Mouse (Mus musculus) MEL (cell line): ENCODE results near the gene Pde6d. TPM values are rescaled to one million over a fixed set of nuclear protein-coding genes. Genes with fewer than 3 reads are reported as not detected.
A peak's percentile ranks its signal among the peaks of the same experiment; 100 is the strongest.

ENCODE experiments used
- DNase-seq: peaks from one replicate; pipeline ENCODE4 v3.0.0; 2011; ENCODE audit warnings: low read depth, low spot score
- H3K27ac ChIP-seq: 2 replicates; pipeline ENCODE4 v1.5.1; 2012; ENCODE audit warnings: low read depth, mild to moderate bottlenecking, control low read depth, low read length, moderate library complexity; ENCODE audit not compliant: control insufficient read depth
- H3K27me3 ChIP-seq, 2 experiments: fragments of 150-350 bp in 1 of 2; sonication (generic) in 1 of 2; 2 replicates each; pipeline ENCODE4 v1.6.1; 2012; ENCODE audit warnings: low read length in 2 of 2, mild to moderate bottlenecking in 2 of 2, improper control_type of control experiment in 1 of 2, moderate library complexity in 1 of 2; ENCODE audit not compliant: insufficient read depth in 2 of 2, control insufficient read depth in 1 of 2
- H3K36me3 ChIP-seq, 2 experiments: 2 replicates each; pipeline ENCODE4 v1.6.1; 2012 to 2014; ENCODE audit warnings: low read length in 2 of 2, improper control_type of control experiment in 1 of 2, inconsistent platforms in 1 of 2, mild to moderate bottlenecking in 1 of 2; ENCODE audit not compliant: insufficient read depth in 2 of 2, control insufficient read depth in 1 of 2
- H3K4me1 ChIP-seq, 2 experiments: fragments of 150-350 bp in 1 of 2; sonication (generic) in 1 of 2; 2 replicates each; pipeline ENCODE4 v1.6.1; 2012; ENCODE audit warnings: low read length in 2 of 2, improper control_type of control experiment in 1 of 2, mild to moderate bottlenecking in 1 of 2; ENCODE audit not compliant: insufficient read depth in 2 of 2, control insufficient read depth in 1 of 2
- H3K4me3 ChIP-seq, 2 experiments: fragments of 150-350 bp in 1 of 2; sonication (generic) in 1 of 2; 2 replicates each; pipeline ENCODE4 v1.5.1; 2012; ENCODE audit warnings: low read depth in 2 of 2, low read length in 2 of 2, mild to moderate bottlenecking in 2 of 2, moderate library complexity in 2 of 2, control low read depth in 1 of 2, improper control_type of control experiment in 1 of 2; ENCODE audit not compliant: control insufficient read depth in 1 of 2, insufficient read depth in 1 of 2
- H3K79me2 ChIP-seq: 2 replicates; pipeline ENCODE4 v1.6.1; 2012; ENCODE audit warnings: mild to moderate bottlenecking, low read length, moderate library complexity; ENCODE audit not compliant: control insufficient read depth, poor library complexity, insufficient read depth
- H3K9ac ChIP-seq: 2 replicates; pipeline ENCODE4 v1.6.1; 2012; ENCODE audit warnings: low read depth, mild to moderate bottlenecking, control low read depth, low read length, moderate library complexity; ENCODE audit not compliant: control insufficient read depth, poor library complexity, severe bottlenecking
- H3K9me3 ChIP-seq: fragments of 150-350 bp; sonication (generic); replicated peaks from 2 replicates; pipeline ENCODE4 v1.6.1; 2012; ENCODE audit warnings: mild to moderate bottlenecking, low read length, improper control_type of control experiment, moderate library complexity; ENCODE audit not compliant: insufficient read depth
- CHD1 ChIP-seq: IDR thresholded peaks from 2 replicates; pipeline ENCODE4 v1.6.1; 2012; ENCODE audit warnings: low read depth, mild to moderate bottlenecking, inconsistent platforms, low read length, improper control_type of control experiment
- CHD2 ChIP-seq: IDR thresholded peaks from 2 replicates; pipeline ENCODE4 v1.6.1; 2011; ENCODE audit warnings: low read length, improper control_type of control experiment
- CTCF ChIP-seq, 3 experiments: IDR thresholded peaks in 2 of 3; conservative IDR thresholded peaks in 1 of 3; 2 replicates each; pipeline ENCODE4 v1.5.1; 2011 to 2012; ENCODE audit warnings: low read length in 3 of 3, low read depth in 2 of 3, mild to moderate bottlenecking in 2 of 3, improper control_type of control experiment in 1 of 3, inconsistent platforms in 1 of 3, mixed read lengths in 1 of 3, moderate library complexity in 1 of 3; ENCODE audit not compliant: control insufficient read depth in 1 of 3, insufficient read depth in 1 of 3, poor library complexity in 1 of 3, severe bottlenecking in 1 of 3
- E2F4 ChIP-seq: IDR thresholded peaks from 2 replicates; pipeline ENCODE4 v1.6.1; 2011; ENCODE audit warnings: low read depth, low read length, improper control_type of control experiment, borderline replicate concordance
- ELF1 ChIP-seq: IDR thresholded peaks from 2 replicates; pipeline ENCODE4 v1.6.1; 2014; ENCODE audit warnings: low read depth, mild to moderate bottlenecking, inconsistent platforms, low read length, improper control_type of control experiment, moderate library complexity
- ETS1 ChIP-seq: IDR thresholded peaks from 2 replicates; pipeline ENCODE4 v1.6.1; 2012; ENCODE audit warnings: low read depth, mild to moderate bottlenecking, inconsistent platforms, low read length, improper control_type of control experiment, moderate library complexity
- GABPA ChIP-seq: IDR thresholded peaks from 2 replicates; pipeline ENCODE4 v1.6.1; 2012; ENCODE audit warnings: low read depth, mild to moderate bottlenecking, inconsistent platforms, low read length, improper control_type of control experiment, moderate library complexity
- GATA1 ChIP-seq: IDR thresholded peaks from 2 replicates; pipeline ENCODE4 v1.6.1; 2011; ENCODE audit warnings: low read depth, low read length, improper control_type of control experiment
- HCFC1 ChIP-seq: IDR thresholded peaks from 2 replicates; pipeline ENCODE4 v1.6.1; 2012; ENCODE audit warnings: low read depth, mild to moderate bottlenecking, inconsistent platforms, low read length, improper control_type of control experiment, moderate library complexity
- JUND ChIP-seq: IDR thresholded peaks from 2 replicates; pipeline ENCODE4 v1.6.1; 2011; ENCODE audit warnings: low read depth, mild to moderate bottlenecking, improper control_type of control experiment, low read length
- MAFK ChIP-seq: IDR thresholded peaks from 2 replicates; pipeline ENCODE4 v1.6.1; 2011; ENCODE audit warnings: low read depth, mild to moderate bottlenecking, low read length, improper control_type of control experiment, borderline replicate concordance
- MEF2A ChIP-seq: IDR thresholded peaks from 2 replicates; pipeline ENCODE4 v1.6.1; 2014; ENCODE audit warnings: low read depth, mild to moderate bottlenecking, inconsistent platforms, low read length, improper control_type of control experiment; ENCODE audit not compliant: poor library complexity, insufficient replicate concordance, severe bottlenecking; ENCODE audit errors: extremely low read depth
- MXI1 ChIP-seq: IDR thresholded peaks from 2 replicates; pipeline ENCODE4 v1.6.1; 2011; ENCODE audit warnings: mild to moderate bottlenecking, low read depth, low read length, improper control_type of control experiment
- MYB ChIP-seq: IDR thresholded peaks from 2 replicates; pipeline ENCODE4 v1.6.1; 2011; ENCODE audit warnings: mild to moderate bottlenecking, low read depth, low read length, improper control_type of control experiment
- MYC ChIP-seq: IDR thresholded peaks from 2 replicates; pipeline ENCODE4 v1.6.1; 2011; ENCODE audit warnings: low read depth, mild to moderate bottlenecking, low read length, improper control_type of control experiment, moderate library complexity
- NELFE ChIP-seq: IDR thresholded peaks from 2 replicates; pipeline ENCODE4 v1.6.1; 2011; ENCODE audit warnings: low read depth, low read length, improper control_type of control experiment
- NRF1 ChIP-seq: IDR thresholded peaks from 2 replicates; pipeline ENCODE4 v1.6.1; 2014; ENCODE audit warnings: low read depth, mild to moderate bottlenecking, inconsistent platforms, low read length, improper control_type of control experiment, moderate library complexity; ENCODE audit not compliant: poor library complexity, insufficient read depth, severe bottlenecking
- POLR2A ChIP-seq, 2 experiments: IDR thresholded peaks; 2 replicates each; pipeline ENCODE4 v1.6.1; 2011 to 2012; ENCODE audit warnings: low read length in 2 of 2, mild to moderate bottlenecking in 2 of 2, control low read depth in 1 of 2, improper control_type of control experiment in 1 of 2, low read depth in 1 of 2, moderate library complexity in 1 of 2; ENCODE audit not compliant: control insufficient read depth in 1 of 2, insufficient read depth in 1 of 2, poor library complexity in 1 of 2
- POLR2AphosphoS2 ChIP-seq: IDR thresholded peaks from 2 replicates; pipeline ENCODE4 v1.6.1; 2011; ENCODE audit warnings: low read length, improper control_type of control experiment
- POLR2AphosphoS5 ChIP-seq: IDR thresholded peaks from 2 replicates; pipeline ENCODE4 v1.6.1; 2012; ENCODE audit warnings: low read depth, borderline replicate concordance, mild to moderate bottlenecking, inconsistent platforms, low read length, moderate library complexity, mixed read lengths
- RAD21 ChIP-seq: IDR thresholded peaks from 2 replicates; pipeline ENCODE4 v1.6.1; 2011; ENCODE audit warnings: mild to moderate bottlenecking, low read depth, low read length, improper control_type of control experiment
- RCOR1 ChIP-seq: IDR thresholded peaks from 2 replicates; pipeline ENCODE4 v1.6.1; 2012; ENCODE audit warnings: low read depth, mild to moderate bottlenecking, inconsistent platforms, low read length, improper control_type of control experiment
- SIN3A ChIP-seq: IDR thresholded peaks from 2 replicates; pipeline ENCODE4 v1.6.1; 2012; ENCODE audit warnings: low read length, improper control_type of control experiment, inconsistent platforms
- TAL1 ChIP-seq: IDR thresholded peaks from 2 replicates; pipeline ENCODE4 v1.6.1; 2012; ENCODE audit warnings: mild to moderate bottlenecking, inconsistent platforms, low read length, moderate library complexity, mixed read lengths
- TCF12 ChIP-seq: IDR thresholded peaks from 2 replicates; pipeline ENCODE4 v1.6.1; 2014; ENCODE audit warnings: low read depth, mild to moderate bottlenecking, inconsistent platforms, low read length, improper control_type of control experiment, moderate library complexity
- UBTF ChIP-seq: IDR thresholded peaks from 2 replicates; pipeline ENCODE4 v1.6.1; 2012; ENCODE audit warnings: low read depth, mild to moderate bottlenecking, inconsistent platforms, low read length, improper control_type of control experiment, moderate library complexity, borderline replicate concordance; ENCODE audit not compliant: insufficient read depth
- ZC3H11A ChIP-seq: IDR thresholded peaks from 2 replicates; pipeline ENCODE4 v1.6.1; 2012; ENCODE audit warnings: low read depth, mild to moderate bottlenecking, inconsistent platforms, low read length, improper control_type of control experiment
- ZKSCAN1 ChIP-seq: IDR thresholded peaks from 2 replicates; pipeline ENCODE4 v1.6.1; 2012; ENCODE audit warnings: low read depth, mild to moderate bottlenecking, inconsistent platforms, low read length, improper control_type of control experiment, moderate library complexity
- ZMIZ1 ChIP-seq: IDR thresholded peaks from 2 replicates; pipeline ENCODE4 v1.6.1; 2012; ENCODE audit warnings: low read depth, mild to moderate bottlenecking, inconsistent platforms, low read length, improper control_type of control experiment, moderate library complexity
- polyA plus RNA-seq, 2 experiments: library from polyadenylated mRNA; stranded (reverse) in 1 of 2; unstranded in 1 of 2; fragments of >175 nt in 1 of 2; fragments of >200 nt in 1 of 2; gene quantifications; 2 replicates each; pipeline versions ENCODE4 v1.2.1 to v1.2.4; 2012; ENCODE audit warnings: low replicate concordance in 2 of 2, low read depth in 1 of 2; ENCODE audit not compliant: insufficient read length in 2 of 2, insufficient read depth in 1 of 2, missing spikeins in 1 of 2
- total RNA-seq: library from RNA; depleted of rRNA; stranded (reverse); fragments of 300-350 nt; gene quantifications from 2 replicates; pipeline ENCODE4 v1.2.3, GENCODE M21; 2012

Pde6d gene
- total and polyA plus RNA-seq, 3 experiments, result 13.4 to 79.9 TPM; not detected in 1

DNA sequence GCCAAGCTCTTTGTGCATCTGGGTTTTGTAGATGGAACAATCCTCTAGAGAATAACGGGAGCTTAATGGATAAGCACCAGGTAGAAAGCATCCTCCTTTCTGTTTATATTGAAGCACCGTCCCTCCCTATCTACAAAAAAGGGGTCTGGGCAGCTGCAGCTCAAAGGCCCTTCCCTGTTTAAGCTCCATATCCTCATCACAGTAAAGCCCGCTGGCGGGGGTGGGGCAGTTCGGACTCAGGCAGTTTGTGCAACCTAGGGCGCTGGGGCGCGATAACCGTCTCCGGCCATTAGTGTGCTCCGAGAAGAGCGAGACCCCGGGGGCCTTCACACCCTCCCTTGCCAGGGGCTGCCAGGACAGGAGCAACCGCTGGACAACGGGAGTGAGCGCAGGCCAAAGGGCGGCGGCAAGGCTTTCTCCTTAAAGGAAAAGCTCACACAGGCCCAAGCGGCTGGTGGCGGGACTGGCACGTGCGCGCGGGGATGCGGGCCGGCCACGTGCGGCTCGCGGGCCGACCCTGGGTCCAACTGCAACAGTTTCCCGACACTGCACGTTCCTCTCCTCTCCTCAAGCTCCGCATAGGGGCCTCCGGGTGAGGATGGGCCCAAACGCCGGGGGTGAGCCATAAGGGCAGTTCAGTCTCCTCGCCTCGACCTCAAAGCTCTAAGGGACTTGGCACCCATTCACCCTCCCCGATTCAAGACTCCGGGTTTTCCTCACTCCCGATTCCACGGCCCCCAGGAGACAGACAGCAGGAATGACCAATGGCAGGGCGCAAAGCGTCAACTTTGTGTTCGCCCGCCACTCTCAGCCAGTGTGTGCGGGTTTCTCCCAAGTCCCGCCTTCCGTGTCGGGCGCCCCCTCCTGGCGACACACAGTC is 57.6 kb downstream of the Pde6d start (continued):
- TF ChIP-seq HCFC1 (peak; percentile 98), CHD2 (peak; percentile 89), ZMIZ1 (no peak; the same call in 1 of the 2 replicates), NRF1 (peak; percentile 63), CHD1 (no peak), E2F4 (peak; percentile 86; the same call in 1 of the 2 replicates), RAD21 (no peak), MYC (peak; percentile 95), POLR2AphosphoS5 (peak; percentile 60; the same call in 1 of the 2 replicates)

DNA sequence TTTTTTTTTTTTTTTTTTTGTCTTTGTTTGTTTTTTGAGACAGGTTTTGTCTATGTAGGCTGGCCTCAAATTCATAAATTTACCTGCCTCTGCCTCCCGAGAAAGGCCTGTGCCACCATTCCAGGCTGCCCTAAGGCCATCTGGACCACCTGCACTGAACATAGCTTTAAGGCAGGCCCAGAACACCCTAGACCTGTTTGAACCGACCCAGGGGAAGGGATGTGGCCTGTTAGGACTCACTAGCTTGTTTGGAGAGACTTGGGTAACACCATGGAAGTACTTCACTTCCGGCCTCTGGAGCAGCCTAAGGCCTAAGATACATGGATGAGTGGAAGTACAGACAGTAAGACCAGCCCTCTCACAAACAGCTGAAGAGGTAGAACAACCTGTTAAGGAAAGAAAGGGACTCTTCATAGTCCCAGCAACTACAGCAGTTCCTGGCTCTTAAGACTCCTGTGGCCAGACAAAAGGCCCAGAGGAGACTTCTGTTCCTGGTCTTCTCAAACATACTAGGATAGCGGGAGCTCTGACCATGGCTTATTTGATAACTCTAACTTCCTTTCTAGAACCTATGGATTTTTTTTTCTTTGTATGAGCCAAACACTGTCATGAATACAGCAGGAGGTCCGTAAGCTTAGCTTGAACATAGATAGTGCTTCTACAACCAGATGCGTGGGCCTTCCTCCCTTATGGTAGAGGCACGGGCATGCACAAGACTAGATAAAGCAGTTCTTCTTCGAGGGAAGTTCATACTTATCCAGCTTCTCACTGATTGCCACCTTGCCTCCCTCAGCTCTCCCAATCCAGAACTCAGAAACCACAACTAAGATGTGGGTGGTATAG is 58.4 kb downstream of the Pde6d start:
- Histone ChIP-seq H3K4me3 (peak overlapping the region in 1 of 2 experiments; percentile 44; a peak in 3 of 4 replicates), H3K27ac (peak overlapping the region; percentile 100), H3K36me3 (peaks cover 0 to 15% of the 10 kb centered on the region in 2 experiments; a peak in 3 of 4 replicates), H3K9me3 (no peaks in the 10 kb centered on the region), H3K4me1 (peaks cover 3 to 22% of the 10 kb centered on the region in 2 experiments; a peak in 3 of 4 replicates), H3K79me2 (peaks cover 34% of the 10 kb centered on the region), H3K9ac (peak overlapping the region; percentile 96), H3K27me3 (no peaks in the 10 kb centered on the region)
- peak; percentile 96 for DNase-seq
- TF ChIP-seq MEF2A (no peak), ZMIZ1 (no peak), CTCF (IDR thresholded peaks at IDR 0.05 in 2 of 3, conservative IDR thresholded peaks at IDR 0.05 in 1 of 3; ENCODE audit: control insufficient read depth in 1 of 3, insufficient read depth in 1 of 3, low read depth in 2 of 3, low read length in 3 of 3, poor library complexity in 1 of 3, severe bottlenecking in 1 of 3) (no peak), ELF1 (no peak), HCFC1 (no peak; the same call in 1 of the 2 replicates), RAD21 (no peak), TCF12 (peak; percentile 84), NRF1 (peak; percentile 43; the same call in 1 of the 2 replicates), CHD1 (0 out of 2 replicates have a peak, but pooled peaks have one; percentile 18), MAFK (no peak), JUND (no peak), MYC (peak; percentile 89), POLR2A (IDR thresholded peaks at IDR 0.05; ENCODE audit: control insufficient read depth in 1 of 2, insufficient read depth in 1 of 2, low read depth in 1 of 2, low read length in 2 of 2, poor library complexity in 1 of 2) (peak in 1 of 2 experiments; percentile 70; a peak in 2 of 4 replicates), SIN3A (no peak; the same call in 1 of the 2 replicates), ZC3H11A (no peak), TAL1 (peak; percentile 100), MYB (no peak), NELFE (peak; percentile 48; the same call in 1 of the 2 replicates), GATA1 (peak; percentile 92), RCOR1 (peak; percentile 88), UBTF (no peak), POLR2AphosphoS5 (no peak), MXI1 (no peak), ZKSCAN1 (no peak), GABPA (no peak), ETS1 (peak; percentile 80; the same call in 1 of the 2 replicates), POLR2AphosphoS2 (no peak)
